Comparison of ENCODE assay signal across 11 mouse cellular contexts in the genomic region with DNA sequence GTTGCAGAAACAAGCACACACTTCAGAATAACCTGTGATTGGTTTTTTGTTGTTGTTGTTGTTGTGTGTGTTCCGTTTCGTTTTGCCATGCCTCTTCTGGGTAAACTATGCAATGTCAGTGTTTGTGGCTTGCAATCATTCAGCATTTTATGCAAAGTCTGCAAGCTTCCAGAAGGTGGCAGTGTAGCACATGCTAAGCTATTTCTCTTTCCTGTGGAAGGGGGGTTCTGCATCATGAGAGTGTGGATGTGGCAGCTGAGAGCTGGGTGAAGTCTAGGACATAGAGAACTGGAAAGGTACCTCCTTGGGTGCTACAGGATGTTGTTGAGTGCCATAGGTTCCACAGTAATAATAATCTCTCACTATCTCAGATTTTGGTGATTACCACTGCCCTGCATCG. TPM values are rescaled to one million over a fixed set of nuclear protein-coding genes. Genes with fewer than 3 reads are reported as not detected.
DNase-seq lines count a peak whose midpoint lies in the region; ATAC-seq and TF ChIP-seq lines count a peak whose summit lies in the region.
"Had no signal": no experiment of that assay in that cellular context is flagged by ENCODE, and none has a peak within 500 bp of the region (broad histone marks: within the 10 kb centered on the region; RNA-seq: fewer than 3 reads in every experiment).

No protein-coding gene starts in this region.

- H3K4me1 ChIP-seq in kidney, embryonic 16.5 days (ENCODE audit: insufficient read depth, low read length), result no peaks in the 10 kb centered on the region
- no peaks in the 10 kb centered on the region for H3K4me1 ChIP-seq in ES-E14 (ENCODE audit: control insufficient read depth in 2 of 2, insufficient read depth in 2 of 2, low read length in 2 of 2, poor library complexity in 1 of 2)
- H3K4me1 ChIP-seq: embryonic facial prominence, embryonic 15.5 days; stomach, embryonic 15.5 days had no signal

- in situ Hi-C loops in ES-E14 (cut with MboI; ENCODE audit: low sequenced_read_pairs in 2 of 2, unreplicated experiment in 2 of 2), result no loop called here

- H3K9ac ChIP-seq in kidney, embryonic 16.5 days (replicated peaks; ENCODE audit: low read length), result no peak overlapping the region
- H3K9ac ChIP-seq in ES-E14 (ENCODE audit: insufficient read depth, low read depth, low read length, poor library complexity, severe bottlenecking), result no peak overlapping the region
- H3K9ac ChIP-seq: embryonic facial prominence, embryonic 15.5 days; limb, embryonic 12.5 days; stomach, embryonic 15.5 days had no signal

- H3K4me2 ChIP-seq in kidney, embryonic 16.5 days (replicated peaks; ENCODE audit: low read depth, low read length), result no peak overlapping the region
- H3K4me2 ChIP-seq: embryonic facial prominence, embryonic 15.5 days; limb, embryonic 12.5 days; stomach, embryonic 15.5 days had no signal

- peaks cover 55% of the 10 kb centered on the region for H3K36me3 ChIP-seq in kidney, embryonic 16.5 days (ENCODE audit: insufficient read depth, low read length)
- peaks cover 8% of the 10 kb centered on the region; the same call in 1 of the 2 replicates for H3K36me3 ChIP-seq in ES-E14 (ENCODE audit: control insufficient read depth, insufficient read depth, low read length, poor library complexity, severe bottlenecking)

- H3K27me3 ChIP-seq in kidney, embryonic 16.5 days (ENCODE audit: insufficient read depth, low read length), result no peaks in the 10 kb centered on the region
- H3K27me3 ChIP-seq: embryonic facial prominence, embryonic 15.5 days; limb, embryonic 12.5 days; stomach, embryonic 15.5 days had no signal

- 75% methylated on average over 3 of the region's 3 CpGs for WGBS in kidney, embryonic 16.5 days

- H3K27ac ChIP-seq in kidney, embryonic 16.5 days (ENCODE audit: low read length), result no peak overlapping the region
- H3K27ac ChIP-seq in ES-E14 (ENCODE audit: insufficient read depth, low read depth, low read length, poor library complexity, severe bottlenecking), result no peak overlapping the region
- H3K27ac ChIP-seq: embryonic facial prominence, embryonic 15.5 days; limb, embryonic 12.5 days; stomach, embryonic 15.5 days had no signal

- no peak for ATAC-seq in kidney, embryonic 16.5 days (ENCODE audit: low FRiP score, low TSS enrichment)

- intact Hi-C loops in gastrocnemius, postnatal 36 days (cut with DNase I), result no loop called here

- H3K9me3 ChIP-seq in kidney, embryonic 16.5 days (ENCODE audit: low read length), result no peaks in the 10 kb centered on the region
- no peaks in the 10 kb centered on the region for H3K9me3 ChIP-seq in ES-E14 (ENCODE audit: control insufficient read depth, insufficient read depth, low read depth, low read length)
- H3K9me3 ChIP-seq: embryonic facial prominence, embryonic 15.5 days; limb, embryonic 12.5 days; stomach, embryonic 15.5 days had no signal

- no peak overlapping the region for H3K4me3 ChIP-seq in kidney, embryonic 16.5 days (ENCODE audit: low read length)
- no peak overlapping the region for H3K4me3 ChIP-seq in ES-E14 (ENCODE audit: insufficient read depth in 1 of 2, low read depth in 1 of 2, low read length in 2 of 2, poor library complexity in 1 of 2, severe bottlenecking in 1 of 2)
- H3K4me3 ChIP-seq: embryonic facial prominence, embryonic 15.5 days; limb, embryonic 12.5 days; stomach, embryonic 15.5 days had no signal

- DNase-seq in kidney, postnatal 10 days, result peak; percentile 31
- DNase-seq in B cell, adult 2 months, result peak; percentile 24 to 25
- DNase-seq in ES-E14 (ENCODE audit: low read depth, low spot score), result no peak
- peak; percentile 24 for DNase-seq in forelimb bud, embryonic 11.5 days (ENCODE audit: low read depth, low spot score)
- DNase-seq in thymus, postnatal 25 days, result peak; percentile 6
- no peak for DNase-seq in gastrocnemius, adult 8-10 months (ENCODE audit: low spot score in 2 of 2)
- DNase-seq in gastrocnemius, postnatal 36 days, result no peak

TF ChIP-seq in ES-E14, 5 proteins besides CTCF, POLR2A, EP300 and RAD21:
- TF ChIP-seq ZNF384 (IDR thresholded peaks at IDR 0.05; ENCODE audit: low read depth, low read length) (no peak), HCFC1 (IDR thresholded peaks at IDR 0.05; ENCODE audit: borderline replicate concordance, insufficient read depth, low read length) (no peak), CHD2 (IDR thresholded peaks at IDR 0.05; ENCODE audit: low read depth, low read length) (no peak), MAFK (IDR thresholded peaks at IDR 0.05; ENCODE audit: insufficient read depth, low read depth, low read length) (0 out of 2 replicates have a peak, but pooled peaks have one; percentile 23), ZC3H11A (IDR thresholded peaks at IDR 0.05; ENCODE audit: borderline replicate concordance, low read depth, low read length) (no peak)

RNA-seq across cellular contexts. Expression of a gene that starts 15.8 kb away (rescaled TPM):
- 45.4 and 47.6 TPM in 2 replicates for polyA plus RNA-seq in kidney, embryonic 16.5 days (2015; fragmentation: Nextera tagmentation; extraction: Ambion mirVana)
- total RNA-seq in ES-E14 (2012; rRNA removed), result 23.6 and 27.4 TPM in 2 replicates
- 10 to 100 TPM in 3 of 4 experiments, 1 to 10 TPM in 1; 9.6 to 10.5 (median 10.3) TPM for total RNA-seq in gastrocnemius, adult 8-10 months (2022)
- 1 to 10 TPM; 7.8 to 9.1 TPM for total RNA-seq in gastrocnemius, postnatal 36 days (2021)

RNA-seq across cellular contexts. Expression of a gene that starts 16.1 kb away (rescaled TPM):
- 50.9 and 52.8 TPM in 2 replicates for polyA plus RNA-seq in kidney, embryonic 16.5 days (2015; fragmentation: Nextera tagmentation; extraction: Ambion mirVana)
- total RNA-seq in ES-E14 (2012; rRNA removed), result 5.4 and 9.2 TPM in 2 replicates
- 10 to 100 TPM; 24.5 to 33.4 (median 26.8) TPM for total RNA-seq in gastrocnemius, adult 8-10 months (2022)
- 10 to 100 TPM; 22.8 to 25.1 TPM for total RNA-seq in gastrocnemius, postnatal 36 days (2021)

Comparison
In these comparisons a context has a peak if more than half of its experiments do, and no peak if none do; other contexts are left out.
1. DNase-seq: peak in kidney, postnatal 10 days (single experiment), B cell, adult 2 months (2 of 2), forelimb bud, embryonic 11.5 days (single experiment) and thymus, postnatal 25 days (single experiment); none in ES-E14 (single experiment), gastrocnemius, adult 8-10 months (0 of 2) and gastrocnemius, postnatal 36 days (0 of 2).